Mouse (Mus musculus) lung, postnatal 0 days (tissue): ENCODE results near the gene Ifngr2. TPM values are rescaled to one million over a fixed set of nuclear protein-coding genes. Genes with fewer than 3 reads are reported as not detected.

Experiments used
- ATAC-seq: fragments of 200-750 bp; cut with Nextera tagmentation; 2 replicates; pipeline ENCODE4 v1.8.0; 2017; ENCODE audit warnings: moderate library complexity
- DNase-seq: peaks from one replicate; pipeline ENCODE4 v3.0.0-alpha.2; 2016; ENCODE audit warnings: low spot score
- H3K27ac ChIP-seq: fragments of 300-500 bp; sonication (generic); 2 replicates; pipeline ENCODE4 v1.5.1; 2014; ENCODE audit warnings: antibody characterized with exemption, mild to moderate bottlenecking, low read length, mixed read lengths
- H3K27me3 ChIP-seq: fragments of 300-500 bp; sonication (generic); replicated peaks from 2 replicates; pipeline ENCODE4 v1.6.1; 2014; ENCODE audit warnings: low read length, mixed read lengths; ENCODE audit not compliant: insufficient read depth
- H3K36me3 ChIP-seq: fragments of 300-500 bp; sonication (generic); 2 replicates; pipeline ENCODE4 v1.6.1; 2014; ENCODE audit warnings: low read length, mixed read lengths; ENCODE audit not compliant: insufficient read depth
- H3K4me1 ChIP-seq: fragments of 300-500 bp; sonication (generic); 2 replicates; pipeline ENCODE4 v1.6.1; 2014; ENCODE audit warnings: antibody characterized with exemption, low read depth, low read length, mixed read lengths; ENCODE audit not compliant: insufficient read depth
- H3K4me2 ChIP-seq: fragments of 300-500 bp; sonication (generic); replicated peaks from 2 replicates; pipeline ENCODE4 v1.6.1; 2014; ENCODE audit warnings: low read depth, mild to moderate bottlenecking, low read length, moderate library complexity, mixed read lengths
- H3K4me3 ChIP-seq: fragments of 300-500 bp; sonication (generic); 2 replicates; pipeline ENCODE4 v1.5.1; 2014; ENCODE audit warnings: low read depth, low read length
- H3K9ac ChIP-seq: fragments of 300-500 bp; sonication (generic); replicated peaks from 2 replicates; pipeline ENCODE4 v1.6.1; 2014; ENCODE audit warnings: low read depth, mild to moderate bottlenecking
- H3K9me3 ChIP-seq: fragments of 300-500 bp; sonication (generic); 2 replicates; pipeline ENCODE4 v1.6.1; 2016; ENCODE audit warnings: low read length, mixed read lengths
- CTCF ChIP-seq: IDR thresholded peaks from 2 replicates; pipeline ENCODE4 v1.5.1; 2016; ENCODE audit warnings: antibody characterized with exemption, mild to moderate bottlenecking
- EP300 ChIP-seq: IDR thresholded peaks from 2 replicates; pipeline ENCODE4 v1.6.1; 2016; ENCODE audit warnings: antibody characterized with exemption, mild to moderate bottlenecking, control low read depth
- WGBS: fragments of 180-500 bp; shearing (Covaris S2); extraction: QIAGEN DNeasy Blood & Tissue Kit; methylation state at CpG from one replicate; pipeline ENCODE4 v1.1.7; 2014; 5-methylcytosine and 5-hydroxymethylcytosine counted together
- polyA plus RNA-seq: library from polyadenylated mRNA; unstranded; fragments of >200 nt; fragmentation: Nextera tagmentation; extraction: Ambion mirVana; gene quantifications from 2 replicates; pipeline ENCODE4 v1.2.1, GENCODE M21; 2015

The Ifngr2 gene
- polyA plus RNA-seq, 1 experiment from 2014 or later, result 64.4 TPM

- Histone ChIP-seq H3K4me3 (no peak overlapping the region), H3K36me3 (no peaks in the 10 kb centered on the region), H3K9ac (no peak overlapping the region), H3K27me3 (peaks cover 5% of the 10 kb centered on the region; the same call in 1 of the 2 replicates), H3K9me3 (no peaks in the 10 kb centered on the region), H3K4me1 (peaks cover 2% of the 10 kb centered on the region; the same call in 1 of the 2 replicates), H3K4me2 (no peak overlapping the region), H3K27ac (no peak overlapping the region)
- WGBS, result 48% methylated on average over 23 of the region's 23 CpGs
- TF ChIP-seq CTCF (no peak), EP300 (no peak)
- no peak for DNase-seq
- ATAC-seq, result no peak
Observed at GRCm38 (mm10) chr16:91533097-91534001, 13.5 kb upstream of the Ifngr2 start.

- Histone ChIP-seq H3K4me2 (no peak overlapping the region), H3K27ac (no peak overlapping the region), H3K27me3 (peaks cover 5% of the 10 kb centered on the region; the same call in 1 of the 2 replicates), H3K36me3 (no peaks in the 10 kb centered on the region), H3K9me3 (no peaks in the 10 kb centered on the region), H3K4me1 (peaks cover 3% of the 10 kb centered on the region; the same call in 1 of the 2 replicates), H3K4me3 (no peak overlapping the region), H3K9ac (no peak overlapping the region)
- TF ChIP-seq EP300, result no peak
- TF ChIP-seq CTCF, result no peak
- DNase-seq (peak; percentile 94), ATAC-seq (peak; percentile 63)
- 51% methylated on average over 13 of the region's 13 CpGs for WGBS
Observed at GRCm38 (mm10) chr16:91534477-91534876, 12.4 kb upstream of the Ifngr2 start.

GRCm38 (mm10) chr16:91534888-91535287 is 12.0 kb upstream of the Ifngr2 start:
- H3K9me3 ChIP-seq, result no peaks in the 10 kb centered on the region
- DNase-seq, result no peak
- no peak overlapping the region for H3K4me3 ChIP-seq
- no peak overlapping the region for H3K4me2 ChIP-seq
- H3K27ac ChIP-seq, result no peak overlapping the region
- H3K36me3 ChIP-seq, result no peaks in the 10 kb centered on the region
- peaks cover 5% of the 10 kb centered on the region; the same call in 1 of the 2 replicates for H3K27me3 ChIP-seq
- H3K4me1 ChIP-seq, result peaks cover 3% of the 10 kb centered on the region; the same call in 1 of the 2 replicates
- no peak overlapping the region for H3K9ac ChIP-seq
- ATAC-seq, result peak; percentile 59
- WGBS, result 72% methylated on average over 6 of the region's 6 CpGs
- TF ChIP-seq EP300 (no peak), CTCF (no peak)

GRCm38 (mm10) chr16:91536372-91536771 is 10.5 kb upstream of the Ifngr2 start:
- no peak overlapping the region for H3K4me2 ChIP-seq
- H3K4me1 ChIP-seq, result peaks cover 3% of the 10 kb centered on the region; the same call in 1 of the 2 replicates
- no peak overlapping the region for H3K27ac ChIP-seq
- 87% methylated on average over 6 of the region's 6 CpGs for WGBS
- ATAC-seq (no peak), DNase-seq (no peak)
- no peak overlapping the region for H3K4me3 ChIP-seq
- no peaks in the 10 kb centered on the region for H3K9me3 ChIP-seq
- H3K36me3 ChIP-seq, result no peaks in the 10 kb centered on the region
- no peak overlapping the region for H3K9ac ChIP-seq
- TF ChIP-seq EP300 (no peak), CTCF (no peak)
- peaks cover 5% of the 10 kb centered on the region; the same call in 1 of the 2 replicates for H3K27me3 ChIP-seq

- peaks cover 3% of the 10 kb centered on the region; the same call in 1 of the 2 replicates for H3K4me1 ChIP-seq
- ATAC-seq, result no peak
- H3K4me2 ChIP-seq, result no peak overlapping the region
- no peak for DNase-seq
- WGBS, result 74% methylated on average over 3 of the region's 3 CpGs
- TF ChIP-seq EP300 (no peak), CTCF (no peak)
- H3K4me3 ChIP-seq, result no peak overlapping the region
- H3K9me3 ChIP-seq, result no peaks in the 10 kb centered on the region
- peaks cover 5% of the 10 kb centered on the region; the same call in 1 of the 2 replicates for H3K27me3 ChIP-seq
- no peaks in the 10 kb centered on the region for H3K36me3 ChIP-seq
- H3K9ac ChIP-seq, result no peak overlapping the region
- H3K27ac ChIP-seq, result no peak overlapping the region
Observed at GRCm38 (mm10) chr16:91537065-91537464, 9.8 kb upstream of the Ifngr2 start.

GRCm38 (mm10) chr16:91538051-91538450 is 8.8 kb upstream of the Ifngr2 start:
- TF ChIP-seq CTCF (no peak), EP300 (peak; percentile 50; the same call in 1 of the 2 replicates)
- Histone ChIP-seq H3K27me3 (peaks cover 5% of the 10 kb centered on the region; the same call in 1 of the 2 replicates), H3K27ac (no peak overlapping the region), H3K4me2 (no peak overlapping the region), H3K4me3 (no peak overlapping the region), H3K36me3 (no peaks in the 10 kb centered on the region), H3K4me1 (peaks cover 3% of the 10 kb centered on the region; the same call in 1 of the 2 replicates), H3K9me3 (no peaks in the 10 kb centered on the region), H3K9ac (no peak overlapping the region)
- WGBS, result 53% methylated on average over 6 of the region's 6 CpGs
- DNase-seq, result peak; percentile 67
- peak; percentile 46 for ATAC-seq
